Mouse (Mus musculus): ENCODE measurements around the gene Nr1i3. TPM values are rescaled to one million over a fixed set of nuclear protein-coding genes. Genes with fewer than 3 reads are reported as not detected.

The Nr1i3 gene
- total RNA-seq, 2 experiments from 2014 or later = not detected

DNA sequence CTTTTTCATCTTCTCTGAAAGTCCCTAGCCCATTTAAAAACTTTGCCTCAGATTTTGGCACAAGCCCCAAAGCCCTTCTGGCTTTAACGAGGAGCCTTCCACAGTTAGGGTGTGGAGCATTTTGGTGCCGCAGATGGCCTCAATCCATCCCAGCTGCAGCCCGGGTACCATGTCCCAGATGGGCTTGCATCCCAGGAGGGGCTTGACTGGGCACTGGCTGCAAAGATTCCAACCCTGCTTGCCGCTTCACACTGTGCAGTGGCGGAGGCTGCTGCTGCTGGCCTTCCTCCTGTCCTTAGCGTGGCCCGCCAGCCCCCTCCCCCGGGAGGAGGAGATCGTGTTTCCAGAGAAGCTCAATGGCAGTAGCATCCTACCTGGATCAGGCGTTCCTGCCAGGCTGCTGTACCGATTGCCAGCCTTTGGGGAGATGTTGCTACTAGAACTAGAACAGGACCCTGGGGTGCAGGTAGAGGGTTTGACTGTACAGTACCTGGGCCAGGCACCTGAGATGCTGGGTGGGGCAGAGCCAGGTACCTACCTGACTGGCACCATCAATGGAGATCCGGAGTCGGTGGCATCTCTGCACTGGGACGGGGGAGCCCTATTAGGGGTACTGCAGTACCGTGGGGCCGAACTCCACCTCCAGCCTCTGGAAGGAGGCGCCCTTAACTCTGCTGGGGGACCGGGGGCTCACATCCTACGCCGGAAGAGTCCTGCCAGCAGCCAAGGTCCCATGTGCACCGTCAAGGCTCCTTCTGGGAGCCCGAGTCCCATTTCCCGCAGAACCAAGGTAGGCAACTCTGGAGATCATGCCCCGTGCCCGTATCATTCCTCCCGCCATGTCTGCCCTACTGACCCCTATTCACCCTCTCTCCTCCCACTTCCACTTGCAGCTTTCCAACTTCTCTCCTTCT, 37.2 kb downstream of the Nr1i3 start, which contains the start of gene Ndufs2:
Gene Ndufs2 (minus strand): TSS at position 709 of the 914 bp plus-strand sequence.
- DNase-seq (ENCODE audit: low spot score in 2 of 2) = no peak

DNA sequence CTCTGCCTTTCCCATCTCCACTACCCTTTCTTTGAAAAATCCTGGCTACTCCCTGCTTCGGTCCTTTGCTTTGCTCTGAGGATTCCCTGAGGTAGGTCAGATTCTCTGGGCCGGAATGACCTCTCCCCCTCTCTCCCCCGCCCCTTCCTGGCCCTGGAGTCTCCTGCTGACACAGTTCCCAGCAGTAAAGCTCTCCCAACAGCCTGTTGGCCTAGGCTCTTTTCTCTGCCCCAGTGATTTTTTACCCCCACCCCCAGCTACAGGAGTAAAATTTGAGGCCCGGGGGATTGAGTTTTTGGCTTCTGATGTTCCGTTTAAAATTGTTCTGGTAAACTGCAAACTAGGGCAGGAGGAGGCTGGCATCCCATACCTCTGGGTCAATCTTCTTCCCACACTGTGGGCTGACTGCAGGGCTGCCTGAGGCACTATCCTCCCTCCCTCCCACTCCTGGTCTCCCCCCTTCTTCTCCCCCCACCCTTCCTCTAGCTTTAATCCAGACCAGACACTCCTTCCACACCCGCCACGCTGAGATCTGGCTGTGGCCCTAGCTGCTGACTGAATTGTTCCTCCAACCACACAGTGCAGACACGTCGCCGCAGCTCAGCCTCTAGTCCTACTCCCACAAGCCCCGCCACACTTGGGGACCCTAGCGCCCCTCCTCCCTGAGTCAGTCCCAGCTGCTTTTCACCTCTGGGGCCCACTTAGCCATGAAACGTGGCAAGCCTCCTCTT, 38.0 kb downstream of the Nr1i3 start:
- no peak for DNase-seq (ENCODE audit: low spot score in 2 of 2)

DNA sequence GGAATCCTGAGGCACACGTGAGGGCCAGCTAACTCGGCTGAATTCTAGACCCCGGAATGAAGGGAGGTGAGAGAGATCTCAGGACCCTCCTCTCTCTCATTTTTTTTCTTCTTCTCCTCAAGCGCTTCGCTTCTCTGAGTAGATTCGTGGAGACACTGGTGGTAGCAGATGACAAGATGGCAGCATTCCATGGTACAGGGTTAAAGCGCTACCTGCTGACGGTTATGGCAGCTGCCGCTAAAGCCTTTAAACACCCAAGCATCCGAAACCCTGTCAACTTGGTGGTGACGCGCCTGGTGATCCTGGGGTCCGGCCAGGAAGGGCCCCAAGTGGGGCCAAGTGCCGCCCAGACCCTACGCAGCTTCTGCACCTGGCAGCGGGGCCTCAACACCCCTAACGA, 38.6 kb downstream of the Nr1i3 start:
- no peak for DNase-seq (ENCODE audit: low spot score in 2 of 2)

DNA sequence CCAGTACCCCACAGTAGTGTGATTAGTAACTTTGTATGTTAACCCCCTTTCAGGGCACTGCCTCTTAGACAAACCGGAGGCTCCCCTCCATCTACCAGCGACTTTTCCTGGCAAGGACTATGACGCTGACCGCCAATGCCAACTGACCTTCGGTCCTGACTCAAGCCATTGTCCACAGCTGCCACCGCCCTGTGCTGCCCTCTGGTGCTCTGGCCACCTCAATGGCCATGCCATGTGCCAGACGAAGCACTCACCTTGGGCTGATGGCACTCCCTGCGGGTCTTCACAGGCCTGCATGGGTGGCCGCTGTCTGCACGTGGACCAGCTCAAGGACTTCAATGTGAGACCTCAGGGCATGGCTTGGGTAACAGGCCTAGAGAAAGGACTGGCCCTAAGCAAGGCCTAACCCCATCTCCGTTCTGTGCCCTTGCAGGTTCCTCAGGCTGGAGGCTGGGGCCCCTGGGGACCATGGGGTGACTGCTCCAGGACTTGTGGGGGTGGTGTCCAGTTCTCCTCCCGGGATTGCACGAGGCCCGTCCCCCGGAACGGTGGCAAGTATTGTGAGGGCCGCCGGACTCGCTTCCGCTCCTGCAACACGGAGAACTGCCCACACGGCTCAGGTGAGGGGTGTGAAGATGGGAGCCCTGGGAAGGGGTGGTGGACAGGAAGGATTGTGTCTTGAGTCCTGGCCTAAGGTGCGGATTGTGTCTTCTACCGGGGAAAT, 42.5 kb downstream of the Nr1i3 start:
- DNase-seq (ENCODE audit: low spot score in 2 of 2) = no peak

DNA sequence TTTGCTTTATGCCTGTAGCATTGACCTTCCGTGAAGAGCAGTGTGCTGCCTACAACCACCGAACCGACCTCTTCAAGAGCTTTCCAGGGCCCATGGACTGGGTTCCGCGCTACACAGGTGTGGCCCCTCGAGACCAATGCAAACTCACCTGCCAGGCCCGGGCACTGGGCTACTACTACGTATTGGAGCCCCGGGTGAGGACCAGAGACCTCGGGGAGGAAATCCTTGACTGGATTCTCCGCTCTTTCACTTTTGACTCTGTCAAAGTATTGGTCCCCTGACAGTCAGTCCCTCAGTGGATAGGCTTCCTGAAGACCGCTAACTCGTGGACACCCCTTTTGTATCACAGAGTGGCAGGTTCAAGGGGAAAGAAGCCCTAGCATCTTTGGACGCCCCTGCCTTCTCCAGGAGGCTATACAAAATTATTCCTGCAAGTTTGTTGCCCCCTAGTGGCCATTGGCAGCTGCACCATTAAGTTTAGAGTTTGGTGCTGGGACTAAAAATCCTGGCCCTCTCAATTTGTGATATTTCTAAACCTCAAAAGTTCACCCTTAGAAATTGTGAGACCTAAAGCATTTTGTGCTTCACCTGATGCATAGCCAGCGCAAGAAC, 43.3 kb downstream of the Nr1i3 start:
- DNase-seq (ENCODE audit: low spot score in 2 of 2) = peak in 1 of 2 experiments; percentile 63

DNA sequence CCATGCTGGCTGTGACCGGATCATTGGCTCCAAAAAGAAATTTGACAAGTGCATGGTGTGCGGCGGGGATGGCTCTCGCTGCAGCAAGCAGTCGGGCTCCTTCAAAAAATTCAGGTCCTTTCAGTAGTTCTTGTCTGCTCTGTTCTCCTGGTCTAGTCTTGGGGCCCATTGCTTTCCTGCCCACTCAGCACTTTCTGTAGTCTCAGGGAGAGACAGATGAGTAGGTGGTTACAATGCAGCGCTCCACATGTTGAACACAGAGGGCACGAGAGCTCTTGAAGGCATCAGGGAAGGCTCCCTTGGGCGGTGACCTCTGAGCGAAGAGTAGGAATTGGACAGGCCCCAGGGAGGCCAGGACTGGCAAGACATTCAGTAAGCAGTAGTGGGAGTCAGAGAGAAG, 44.0 kb downstream of the Nr1i3 start:
- DNase-seq (ENCODE audit: low spot score in 2 of 2) = no peak

DNA sequence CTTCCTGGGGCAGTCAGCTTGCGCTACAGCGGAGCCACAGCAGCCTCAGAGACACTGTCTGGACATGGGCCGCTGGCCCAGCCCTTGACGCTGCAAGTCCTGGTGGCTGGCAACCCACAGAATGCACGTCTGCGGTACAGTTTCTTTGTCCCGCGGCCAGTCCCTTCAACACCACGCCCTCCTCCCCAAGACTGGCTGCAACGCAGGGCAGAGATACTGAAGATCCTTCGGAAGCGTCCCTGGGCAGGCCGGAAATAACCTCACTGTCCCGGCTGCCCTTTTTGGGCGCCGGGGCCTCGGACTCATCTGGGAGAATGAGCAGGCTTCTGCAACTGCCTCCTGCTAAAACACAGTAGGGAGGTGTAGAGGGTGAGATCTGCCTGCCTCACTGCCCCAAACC, 45.2 kb downstream of the Nr1i3 start:
- no peak for DNase-seq (ENCODE audit: low spot score in 2 of 2)

DNA sequence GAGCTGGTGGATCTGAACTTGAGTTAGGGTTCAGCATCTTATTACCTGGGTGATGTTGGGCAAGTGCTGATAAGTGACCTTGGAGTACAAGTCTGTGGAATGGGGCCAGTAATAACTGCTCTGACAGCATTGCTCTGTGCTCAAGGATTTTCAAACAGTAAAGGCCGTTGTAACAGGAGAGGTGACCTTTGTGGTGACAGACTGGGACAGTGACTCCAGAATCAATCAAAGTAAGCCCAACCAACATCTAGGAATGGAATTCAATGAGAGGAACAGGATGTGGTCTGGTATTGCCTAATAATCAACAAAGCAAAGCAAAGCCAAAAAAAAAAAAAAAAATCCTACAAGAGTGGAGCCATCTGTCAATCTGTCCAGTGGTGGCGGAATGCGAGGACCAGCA, 46.5 kb downstream of the Nr1i3 start:
- no peak for DNase-seq (ENCODE audit: low spot score in 2 of 2)

DNA sequence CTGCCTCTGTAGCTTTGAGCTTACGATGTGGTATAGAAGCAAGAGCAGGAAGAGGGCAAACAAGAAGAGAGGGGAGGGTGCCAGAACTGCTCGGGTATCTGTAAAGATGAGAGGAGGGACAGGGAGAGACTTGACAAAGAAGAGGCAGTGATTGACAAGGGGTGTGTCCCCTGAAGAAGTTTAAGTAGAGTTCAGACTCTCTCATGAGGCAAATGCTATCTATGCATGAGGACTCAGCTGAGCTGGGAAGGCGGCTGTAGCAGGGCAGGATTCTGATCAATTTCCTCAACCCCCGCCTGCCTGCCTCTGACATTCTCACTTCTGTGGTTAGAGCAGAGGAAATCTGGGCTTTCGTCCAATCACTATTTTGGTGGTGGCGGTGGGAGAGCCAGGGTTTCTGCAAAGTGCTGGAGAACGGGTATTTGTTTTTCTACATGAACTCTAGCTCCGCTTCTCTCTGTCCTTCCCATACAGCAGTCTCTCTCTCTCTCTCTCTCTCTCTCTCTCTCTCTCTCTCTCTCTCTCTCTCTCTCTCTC, 48.9 kb downstream of the Nr1i3 start:
- DNase-seq (ENCODE audit: low spot score in 2 of 2) = no peak

DNA sequence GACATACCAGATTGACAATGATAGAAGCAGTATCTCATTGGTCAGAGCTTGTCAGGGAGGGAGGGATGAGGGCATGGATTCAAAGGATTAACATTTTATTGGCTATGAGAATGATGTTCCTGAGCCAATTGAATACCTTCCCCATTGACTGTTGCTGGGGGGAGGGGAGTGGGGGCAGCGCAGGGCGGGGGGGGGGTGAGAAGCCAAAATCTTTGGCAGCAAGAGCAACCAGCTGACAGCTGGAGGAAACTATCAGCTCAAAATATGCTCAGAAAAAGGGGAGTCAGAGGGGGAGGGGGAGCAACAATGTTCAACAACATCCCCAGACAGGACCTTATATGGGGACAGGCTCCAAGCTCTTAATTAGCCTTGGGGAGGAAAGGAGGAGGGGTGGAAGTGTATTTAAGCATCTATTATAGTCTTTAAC, 49.4 kb downstream of the Nr1i3 start:
- DNase-seq (ENCODE audit: low spot score in 2 of 2) = no peak

DNA sequence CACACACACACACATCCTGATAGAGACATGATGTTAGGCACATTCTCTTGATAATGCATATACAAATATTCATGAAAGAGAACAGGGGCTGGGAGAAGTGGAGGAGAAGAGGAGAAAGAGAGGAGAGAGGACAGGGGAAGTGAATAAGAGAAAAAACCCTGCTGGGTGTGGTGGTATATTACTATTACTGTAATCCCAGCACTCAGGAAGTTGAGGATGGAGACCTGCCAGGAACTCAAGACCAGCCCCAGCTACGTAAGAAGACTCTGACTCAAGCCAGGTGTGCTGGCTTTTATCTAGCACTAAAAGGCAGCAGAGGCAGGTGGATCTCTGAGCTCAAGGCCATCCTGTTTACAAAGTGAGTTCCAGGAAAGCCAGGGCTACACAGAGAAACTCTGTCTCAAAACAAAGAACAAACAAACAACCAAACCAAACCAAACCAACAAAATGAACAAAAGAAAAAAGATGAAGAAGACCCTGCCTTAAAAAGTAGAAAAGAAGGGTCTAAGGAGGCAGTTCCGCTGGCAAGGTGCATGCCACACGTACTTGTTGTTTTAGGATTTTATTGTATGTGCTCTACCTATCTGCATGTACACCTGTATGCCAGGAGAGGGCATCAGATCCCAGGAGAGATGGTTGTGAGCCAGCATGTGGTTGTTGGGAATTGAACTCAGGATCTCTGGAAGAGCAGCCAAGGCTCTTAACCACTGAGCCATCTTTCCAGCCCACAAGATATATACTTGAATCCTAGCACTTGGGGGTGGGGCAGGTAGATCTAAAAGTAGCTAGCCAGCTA, 50.1 kb downstream of the Nr1i3 start:
- no peak for DNase-seq (ENCODE audit: low spot score in 2 of 2)

DNA sequence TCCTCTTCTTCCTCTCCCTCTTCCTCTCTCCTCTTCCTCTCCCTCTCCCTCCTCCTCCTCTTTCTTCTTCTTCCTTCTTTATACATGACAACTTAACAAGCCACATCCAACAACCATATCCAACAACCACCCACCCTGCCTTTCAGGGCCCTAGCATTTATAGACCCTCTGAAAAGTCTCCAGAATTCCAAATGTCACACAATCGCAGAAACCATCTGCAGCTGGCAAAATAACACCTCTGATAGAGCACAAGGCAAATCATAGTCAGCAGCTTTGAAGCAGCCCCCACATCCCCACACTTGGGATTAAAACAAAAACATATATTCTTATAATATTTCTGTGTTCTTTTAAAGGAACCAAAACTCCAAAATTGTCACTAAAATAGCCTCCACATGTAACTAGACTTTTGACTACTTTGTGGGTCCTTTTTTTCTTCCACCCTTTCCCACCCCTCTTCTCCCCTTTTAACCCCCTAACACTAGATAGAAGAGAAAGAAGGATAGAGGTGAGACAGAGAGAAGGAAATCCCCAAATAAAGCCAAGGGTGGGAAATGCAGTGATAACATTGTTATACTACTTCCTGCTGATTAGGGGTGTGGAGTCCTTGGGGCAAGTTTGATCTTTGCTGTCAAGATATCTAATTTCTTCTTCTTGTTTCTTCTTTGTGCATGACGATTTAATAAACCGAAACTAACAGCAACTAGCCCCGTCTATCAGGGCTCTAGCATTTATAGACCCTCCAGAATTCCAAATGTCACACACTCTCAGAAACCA, 52.4 kb downstream of the Nr1i3 start:
- DNase-seq (ENCODE audit: low spot score in 2 of 2) = no peak

DNA sequence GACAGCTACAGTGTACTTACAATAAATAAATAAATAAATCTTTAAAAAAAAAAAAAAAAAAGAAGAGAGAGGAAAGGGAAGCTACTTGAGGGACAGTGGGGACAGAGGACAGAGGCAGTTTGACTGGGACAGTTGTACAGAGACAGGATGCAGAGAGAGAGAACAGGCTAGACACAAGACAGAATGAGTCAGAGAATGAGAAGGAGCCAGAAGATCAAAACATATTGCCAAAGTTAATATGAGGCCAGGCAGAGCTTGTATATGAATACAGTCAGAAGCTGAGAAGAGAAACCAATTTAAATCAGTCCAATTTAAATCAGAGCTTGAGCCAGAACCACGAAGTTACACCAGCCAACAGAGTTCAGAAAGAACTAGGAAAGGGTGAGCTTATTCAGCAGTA, 54.6 kb downstream of the Nr1i3 start:
- DNase-seq (ENCODE audit: low spot score in 2 of 2) = no peak

DNA sequence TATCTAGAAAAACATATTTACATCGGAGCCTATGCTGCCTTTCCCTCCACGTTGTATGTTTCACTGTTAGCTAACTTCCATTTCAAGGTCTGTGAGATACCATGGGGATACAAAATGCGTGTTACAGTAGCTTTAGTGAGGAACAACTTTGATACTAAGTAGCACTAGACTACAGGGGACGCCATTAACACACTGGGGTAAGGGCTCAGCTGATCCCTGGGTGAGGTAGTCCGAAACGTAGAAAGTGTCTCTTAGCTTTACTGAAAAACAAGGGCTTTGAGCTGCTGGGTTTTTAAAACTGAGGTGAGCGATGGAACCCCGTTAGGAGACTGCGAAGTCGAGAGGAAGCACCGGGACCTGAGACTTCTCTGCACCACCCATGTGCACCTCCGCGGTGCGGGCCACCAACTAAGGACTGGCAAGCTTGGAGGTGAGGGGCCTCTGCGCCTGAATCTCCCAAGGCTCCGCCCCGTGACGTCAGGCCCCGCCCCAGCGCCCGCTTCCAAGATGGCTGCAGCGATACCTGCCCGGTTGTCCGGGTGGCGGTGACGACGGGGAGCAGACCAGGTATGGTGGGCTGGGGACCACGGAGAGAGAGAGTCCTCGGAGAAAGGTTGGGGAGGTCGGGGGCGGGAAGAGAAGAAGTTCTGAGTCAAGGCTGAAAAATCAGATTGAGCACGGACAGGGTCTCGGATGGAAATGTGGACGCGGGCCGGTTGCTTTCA, 56.2 kb downstream of the Nr1i3 start, which contains the start of gene B4galt3:
Gene B4galt3 (plus strand): TSS at position 481 of the 725 bp plus-strand sequence.
- peak; percentile 99 for DNase-seq (ENCODE audit: low spot score in 2 of 2)

Data from adrenal gland, adult 18-20 months (tissue).